Mouse (Mus musculus): ENCODE measurements at regions not wholly inside any gene's neighbourhood (a gene's known extent, or its start where the extent isn't known, plus 50 kb on each side); places are given as distances from the start of the nearest gene placed in this dataset.

DNA sequence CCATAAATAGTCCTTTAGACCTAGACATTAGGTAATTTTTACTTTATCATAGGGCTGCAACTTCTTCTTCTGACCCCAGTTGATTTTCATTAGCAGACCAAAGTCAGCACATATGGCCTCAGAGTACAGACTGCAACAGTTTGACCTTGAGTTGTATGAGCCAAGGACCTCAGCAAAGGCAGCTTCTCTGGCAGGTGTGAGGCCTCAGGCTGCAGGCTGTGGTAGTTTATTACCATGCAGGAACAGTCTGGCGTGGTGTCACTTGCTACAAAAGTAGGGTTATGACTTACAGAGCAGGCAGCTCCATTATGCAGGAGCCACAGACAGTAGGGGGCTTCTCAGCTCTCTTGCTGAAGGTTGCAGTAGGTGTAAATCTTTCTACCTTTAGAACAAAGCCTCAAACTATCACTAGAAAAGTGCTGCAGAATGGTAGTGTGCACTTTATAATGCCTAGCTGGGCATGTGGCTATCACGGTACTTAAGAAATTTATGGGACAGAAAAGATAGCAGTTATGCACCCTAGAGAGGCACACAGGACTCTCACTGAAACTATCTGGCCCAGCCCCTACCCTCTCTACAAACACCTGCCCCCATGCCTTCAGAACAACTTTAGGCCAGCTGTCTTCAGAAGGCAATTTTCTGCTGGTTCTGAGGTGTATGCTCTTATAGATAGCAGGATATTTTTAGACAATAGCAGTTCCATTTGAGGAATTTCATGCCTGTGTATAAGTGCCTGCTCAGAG lies 215.7 kb downstream of the Il15 start:
- no peak for ATAC-seq (replicated peaks)
- no peaks in the 10 kb centered on the region for H3K9me3 ChIP-seq
- H3K27me3 ChIP-seq (replicated peaks): no peaks in the 10 kb centered on the region
- no peak overlapping the region for H3K4me2 ChIP-seq
- no peak overlapping the region for H3K4me3 ChIP-seq
- H3K36me3 ChIP-seq (replicated peaks): no peaks in the 10 kb centered on the region
- no peaks in the 10 kb centered on the region for H3K4me1 ChIP-seq
- 70% methylated on average over 2 of the region's 2 CpGs for WGBS
- H3K9ac ChIP-seq: no peak overlapping the region
- H3K27ac ChIP-seq: no peak overlapping the region

DNA sequence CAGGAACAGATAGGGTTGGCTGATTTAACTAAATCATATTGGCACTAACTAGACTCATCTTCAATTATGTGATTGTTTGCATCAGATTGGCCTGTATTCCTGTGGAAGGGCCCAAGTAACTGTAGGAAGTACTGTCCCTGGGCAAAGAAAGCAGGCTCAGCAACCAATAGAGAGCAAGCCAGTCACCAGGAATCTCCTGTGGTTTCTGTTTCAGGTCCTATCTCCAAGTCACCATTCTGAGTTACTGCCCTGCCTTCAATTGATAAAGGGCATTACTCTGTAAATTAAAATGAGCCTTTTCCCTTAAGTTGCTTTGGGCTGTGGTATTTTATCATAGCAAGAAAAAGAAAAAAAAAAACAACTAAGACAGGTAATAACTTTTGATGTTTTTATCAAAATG lies 219.0 kb downstream of the Il15 start:
- H3K4me3 ChIP-seq: no peak overlapping the region
- ATAC-seq (replicated peaks): no peak
- no peak overlapping the region for H3K9ac ChIP-seq
- H3K27me3 ChIP-seq (replicated peaks): no peaks in the 10 kb centered on the region
- no peak overlapping the region for H3K27ac ChIP-seq
- no peak overlapping the region for H3K4me2 ChIP-seq
- H3K4me1 ChIP-seq: no peaks in the 10 kb centered on the region
- H3K36me3 ChIP-seq (replicated peaks): no peaks in the 10 kb centered on the region
- no peaks in the 10 kb centered on the region for H3K9me3 ChIP-seq

Measured in midbrain, embryonic 15.5 days (tissue).